Mouse (Mus musculus) liver, embryonic 14.5 days (tissue): Measurements from ENCODE around the gene Tbx2. TPM values are rescaled to one million over a fixed set of nuclear protein-coding genes. Genes with fewer than 3 reads are reported as not detected.

ENCODE experiments used
- ATAC-seq: fragments of 200-750 bp; cut with Nextera tagmentation; 2 replicates; pipeline ENCODE4 v1.8.0; 2017; ENCODE audit warnings: moderate number of reproducible peaks, mild to moderate bottlenecking, moderate library complexity; ENCODE audit not compliant: insufficient read depth
- DNase-seq, 3 experiments: peaks; one replicate each; pipeline ENCODE4 v3.0.0-alpha.2; 2012 to 2013; ENCODE audit warnings: low read depth in 3 of 3, low spot score in 3 of 3
- H3K27ac ChIP-seq: fragments of 300-500 bp; sonication (generic); 2 replicates; pipeline ENCODE4 v1.5.1; 2014; ENCODE audit warnings: moderate library complexity, mild to moderate bottlenecking, control low read depth, inconsistent platforms
- H3K27me3 ChIP-seq: fragments of 300-500 bp; sonication (generic); 2 replicates; pipeline ENCODE4 v1.6.1; 2014; ENCODE audit warnings: mild to moderate bottlenecking, low read length, moderate library complexity; ENCODE audit not compliant: control insufficient read depth, insufficient read depth
- H3K36me3 ChIP-seq: fragments of 300-500 bp; sonication (generic); replicated peaks from 2 replicates; pipeline ENCODE4 v1.6.1; 2014; ENCODE audit warnings: low read depth; ENCODE audit not compliant: control insufficient read depth, insufficient read depth
- H3K4me1 ChIP-seq, 2 experiments: fragments of 200-500 bp in 1 of 2; fragments of 300-500 bp in 1 of 2; sonication (generic) in 1 of 2; replicated peaks; 2 replicates each; pipeline ENCODE4 v1.6.1; 2012 to 2014; ENCODE audit warnings: antibody characterized with exemption in 1 of 2, inconsistent platforms in 1 of 2, low read length in 1 of 2; ENCODE audit not compliant: control insufficient read depth in 2 of 2, insufficient read depth in 2 of 2
- H3K4me2 ChIP-seq: fragments of 300-500 bp; sonication (generic); 2 replicates; pipeline ENCODE4 v1.6.1; 2014; ENCODE audit warnings: low read depth, mild to moderate bottlenecking, control low read depth, moderate library complexity
- H3K4me3 ChIP-seq, 2 experiments: fragments of 200-500 bp in 1 of 2; fragments of 300-500 bp in 1 of 2; sonication (generic) in 1 of 2; 2 replicates each; pipeline ENCODE4 v1.5.1; 2012 to 2014; ENCODE audit warnings: low read depth in 2 of 2, low read length in 2 of 2, mild to moderate bottlenecking in 2 of 2, control low read depth in 1 of 2, inconsistent platforms in 1 of 2, moderate library complexity in 1 of 2; ENCODE audit not compliant: insufficient read depth in 1 of 2
- H3K9ac ChIP-seq: fragments of 300-500 bp; sonication (generic); replicated peaks from 2 replicates; pipeline ENCODE4 v1.6.1; 2014; ENCODE audit warnings: mild to moderate bottlenecking, control low read depth, moderate library complexity
- H3K9me3 ChIP-seq: fragments of 300-500 bp; sonication (generic); 2 replicates; pipeline ENCODE4 v1.6.1; 2016; ENCODE audit warnings: low read length, mixed read lengths; ENCODE audit not compliant: control insufficient read depth
- CTCF ChIP-seq: IDR thresholded peaks from 2 replicates; pipeline ENCODE4 v1.5.1; 2016; ENCODE audit warnings: antibody characterized with exemption, low read depth, control low read depth
- EP300 ChIP-seq: IDR thresholded peaks from 2 replicates; pipeline ENCODE4 v1.6.1; 2016; ENCODE audit warnings: antibody characterized with exemption, low read depth
- WGBS: fragments of 180-500 bp; shearing (Covaris S2); extraction: QIAGEN DNeasy Blood & Tissue Kit; methylation state at CpG from one replicate; pipeline ENCODE4 v1.1.7; 2014; ENCODE audit not compliant: insufficient replicate concordance; 5-methylcytosine and 5-hydroxymethylcytosine counted together
- polyA plus RNA-seq, 2 experiments: library from polyadenylated mRNA; depleted of rRNA in 1 of 2; stranded (reverse) in 1 of 2; unstranded in 1 of 2; fragments of >200 nt; fragmentation: Nextera tagmentation in 1 of 2; extraction: Ambion mirVana in 1 of 2; gene quantifications; 2 replicates each; pipeline versions ENCODE4 v1.2.1 to v1.2.3; 2012 to 2014

Gene Tbx2
- polyA plus RNA-seq, 2 experiments, result 0.15 to 0.97 TPM

DNA sequence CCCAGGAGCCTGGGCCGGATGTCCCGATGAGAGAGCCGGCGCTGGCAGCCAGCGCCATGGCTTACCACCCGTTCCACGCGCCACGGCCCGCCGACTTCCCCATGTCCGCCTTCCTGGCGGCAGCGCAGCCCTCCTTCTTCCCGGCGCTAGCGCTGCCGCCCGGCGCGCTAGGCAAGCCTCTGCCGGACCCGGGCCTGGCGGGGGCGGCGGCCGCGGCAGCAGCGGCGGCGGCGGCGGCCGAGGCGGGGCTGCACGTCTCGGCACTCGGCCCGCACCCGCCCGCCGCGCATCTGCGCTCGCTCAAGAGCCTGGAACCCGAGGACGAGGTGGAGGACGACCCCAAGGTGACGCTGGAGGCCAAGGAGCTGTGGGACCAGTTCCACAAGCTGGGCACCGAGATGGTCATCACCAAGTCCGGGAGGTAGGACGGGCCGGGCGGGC lies 750 bp downstream of the Tbx2 start:
- Histone ChIP-seq H3K36me3 (no peaks in the 10 kb centered on the region), H3K27ac (no peak overlapping the region), H3K4me3 (peak overlapping the region; percentile 32 to 41), H3K9me3 (no peaks in the 10 kb centered on the region), H3K27me3 (peaks cover 100% of the 10 kb centered on the region), H3K4me2 (peak overlapping the region; percentile 53), H3K9ac (no peak overlapping the region), H3K4me1 (no peaks in the 10 kb centered on the region)
- TF ChIP-seq CTCF, result no peak
- TF ChIP-seq EP300, result no peak
- DNase-seq, result no peak
- under 1% methylated on average over 48 of the region's 54 CpGs for WGBS
- no peak for ATAC-seq

DNA sequence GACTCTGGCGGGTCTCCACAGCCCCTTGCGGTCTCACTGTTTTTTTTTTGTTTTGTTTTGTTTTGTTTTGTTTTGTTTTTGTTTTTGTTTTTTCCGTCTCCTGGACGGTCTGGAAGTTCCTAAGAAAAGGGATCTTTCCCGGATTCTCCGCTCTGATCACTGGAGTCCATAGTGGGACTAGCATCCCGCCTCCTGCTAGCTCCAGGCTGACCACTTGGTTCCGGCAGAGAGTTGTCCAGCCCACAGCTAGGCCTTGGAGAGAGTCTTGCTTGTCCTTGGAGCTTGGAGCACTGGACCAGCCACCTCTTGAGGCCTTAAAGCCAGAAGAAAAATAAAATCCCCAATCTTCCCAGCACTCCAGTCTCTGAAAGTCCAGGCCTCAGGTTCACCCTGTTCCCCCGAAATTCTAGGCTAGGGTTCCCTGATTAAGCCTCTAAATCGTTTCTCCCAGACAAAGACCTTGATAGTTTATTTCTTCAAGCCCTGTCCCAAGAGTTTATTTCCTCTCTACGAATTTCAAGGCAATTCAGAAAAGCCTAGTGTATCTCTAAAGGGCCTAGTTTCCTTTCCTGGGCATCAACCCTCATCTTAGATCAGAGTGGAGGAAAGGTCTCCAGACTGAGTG lies 1.5 kb downstream of the Tbx2 start:
- Histone ChIP-seq H3K4me2 (peak overlapping the region; percentile 53; the same call in 1 of the 2 replicates), H3K27ac (no peak overlapping the region), H3K9me3 (no peaks in the 10 kb centered on the region), H3K4me3 (peak overlapping the region; percentile 15 to 41; a peak in 3 of 4 replicates), H3K36me3 (no peaks in the 10 kb centered on the region), H3K27me3 (peaks cover 100% of the 10 kb centered on the region), H3K4me1 (no peaks in the 10 kb centered on the region), H3K9ac (no peak overlapping the region)
- DNase-seq, result no peak
- TF ChIP-seq EP300 (no peak), CTCF (no peak)
- WGBS, result 8% methylated on average over 11 of the region's 11 CpGs
- no peak for ATAC-seq

DNA sequence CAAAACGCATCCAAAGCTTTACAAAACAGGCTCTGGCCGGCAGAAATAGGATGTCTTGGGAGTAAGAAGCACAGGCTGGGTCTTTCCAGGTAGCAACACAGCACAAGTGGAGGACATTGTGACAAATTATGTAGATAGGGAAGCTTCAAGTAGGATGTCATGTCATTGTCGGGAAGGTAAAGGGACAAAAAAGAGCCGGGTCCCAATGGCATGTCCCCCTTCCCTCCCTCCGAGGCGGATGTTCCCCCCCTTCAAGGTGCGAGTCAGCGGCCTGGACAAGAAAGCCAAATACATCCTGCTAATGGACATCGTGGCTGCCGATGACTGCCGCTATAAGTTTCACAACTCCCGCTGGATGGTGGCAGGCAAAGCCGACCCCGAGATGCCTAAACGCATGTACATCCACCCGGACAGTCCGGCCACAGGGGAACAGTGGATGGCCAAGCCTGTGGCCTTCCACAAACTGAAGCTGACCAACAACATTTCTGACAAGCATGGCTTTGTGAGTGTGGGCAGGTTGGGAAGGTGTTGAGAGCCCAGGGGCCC lies 2.1 kb downstream of the Tbx2 start:
- Histone ChIP-seq H3K9ac (no peak overlapping the region), H3K4me2 (no peak overlapping the region)
- WGBS, result 4% methylated on average over 17 of the region's 17 CpGs

DNA sequence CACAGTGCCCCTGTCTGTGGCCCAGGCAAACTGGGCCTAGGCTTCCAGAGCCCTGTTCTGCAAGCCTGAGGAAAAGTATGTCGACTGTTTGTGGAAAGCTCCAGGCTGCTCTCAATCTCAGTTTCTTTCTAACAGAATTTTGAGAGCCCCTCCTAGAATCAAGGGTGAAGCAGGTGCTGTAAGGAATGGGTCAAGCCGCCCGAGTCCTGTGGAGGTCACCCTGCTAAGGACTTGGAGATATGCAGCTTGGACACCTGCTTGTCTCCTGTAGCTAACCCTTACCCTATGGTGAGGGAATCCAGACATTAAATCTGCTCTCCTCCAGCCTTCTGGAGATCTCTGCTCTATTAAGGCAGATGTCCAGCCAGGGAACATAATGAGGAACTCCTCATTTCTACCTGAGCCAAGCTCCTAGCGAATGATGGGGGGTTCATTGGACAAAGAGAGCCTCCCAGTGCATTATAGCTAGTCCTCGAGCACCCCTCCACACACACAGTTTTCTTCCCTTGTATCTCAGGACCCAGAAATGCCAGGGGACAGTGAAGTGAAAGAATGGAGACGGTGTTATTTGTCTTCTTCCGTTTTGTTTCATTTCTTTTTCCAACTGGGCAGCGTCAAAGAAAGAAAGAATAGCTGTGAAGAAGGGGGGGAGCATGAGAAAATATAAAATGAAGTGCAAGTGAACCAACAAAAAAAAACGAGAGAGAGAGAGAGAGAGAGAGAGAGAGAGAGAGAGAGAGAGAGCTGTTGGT lies 2.8 kb downstream of the Tbx2 start:
- Histone ChIP-seq H3K9me3 (no peaks in the 10 kb centered on the region), H3K4me2 (no peak overlapping the region), H3K36me3 (no peaks in the 10 kb centered on the region), H3K4me3 (no peak overlapping the region), H3K27me3 (peaks cover 100% of the 10 kb centered on the region), H3K27ac (no peak overlapping the region), H3K4me1 (no peaks in the 10 kb centered on the region), H3K9ac (no peak overlapping the region)
- no peak for DNase-seq
- 7% methylated on average over 9 of the region's 9 CpGs for WGBS
- ATAC-seq, result no peak
- TF ChIP-seq CTCF (no peak), EP300 (no peak)

More for the DNA sequence above, 2.1 kb downstream of the Tbx2 start:
- Histone ChIP-seq H3K27ac (no peak overlapping the region), H3K36me3 (no peaks in the 10 kb centered on the region), H3K4me1 (no peaks in the 10 kb centered on the region), H3K4me3 (no peak overlapping the region), H3K9me3 (no peaks in the 10 kb centered on the region), H3K27me3 (peaks cover 100% of the 10 kb centered on the region)
- ATAC-seq (no peak), DNase-seq (no peak)
- TF ChIP-seq CTCF (no peak), EP300 (no peak)

DNA sequence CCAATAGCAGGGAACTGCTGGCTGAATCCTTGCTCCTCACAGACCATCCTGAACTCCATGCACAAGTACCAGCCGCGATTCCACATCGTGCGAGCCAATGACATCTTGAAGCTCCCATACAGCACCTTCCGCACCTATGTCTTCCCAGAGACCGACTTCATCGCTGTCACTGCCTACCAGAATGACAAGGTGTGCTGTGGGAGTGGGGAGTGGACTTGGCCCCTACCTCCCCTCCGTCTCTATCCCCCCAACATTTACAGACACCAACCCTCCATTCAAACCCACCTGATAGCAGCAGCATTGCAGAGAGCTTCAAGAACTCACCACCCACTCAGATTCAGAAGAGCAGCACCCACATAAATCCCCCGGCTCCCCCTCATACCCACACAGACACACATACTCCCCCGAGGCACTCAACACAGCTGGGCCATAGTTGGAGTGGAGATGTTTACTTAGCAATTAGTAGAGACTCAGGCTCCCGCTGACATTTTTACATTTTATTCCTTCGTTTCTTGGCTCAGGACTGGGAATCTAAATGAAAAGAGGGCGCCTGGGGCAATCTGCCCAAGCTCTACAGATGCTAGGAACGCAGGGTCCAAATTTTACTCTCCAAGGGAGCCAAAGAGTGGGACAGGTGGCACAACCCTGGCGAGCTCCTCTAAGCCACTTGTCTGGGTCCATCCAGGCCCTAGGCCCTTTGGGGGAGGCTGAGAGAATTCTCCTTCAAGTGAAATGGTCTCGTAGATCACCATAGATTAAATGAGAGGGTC lies 3.6 kb downstream of the Tbx2 start:
- WGBS, result 5% methylated on average over 16 of the region's 16 CpGs
- ATAC-seq (no peak), DNase-seq (no peak)
- Histone ChIP-seq H3K9ac (no peak overlapping the region), H3K4me1 (no peaks in the 10 kb centered on the region), H3K27me3 (peaks cover 100% of the 10 kb centered on the region), H3K9me3 (no peaks in the 10 kb centered on the region), H3K4me2 (no peak overlapping the region), H3K4me3 (no peak overlapping the region), H3K27ac (no peak overlapping the region), H3K36me3 (no peaks in the 10 kb centered on the region)
- TF ChIP-seq CTCF (no peak), EP300 (no peak)
